Mouse (Mus musculus) heart, adult 11 months (tissue): ENCODE measurements around the gene Ccdc12.
A peak's percentile ranks its signal among the peaks of the same experiment; 100 is the strongest.
"Not testable (repeated sequence)": the region's sequence is repeated elsewhere in the genome, so short reads cannot be mapped to it uniquely, and the experiment has no call there.

Experiments
- DNase-seq: peaks from one replicate; pipeline ENCODE4 v3.0.0; 2022

Ccdc12 gene

GRCm38 (mm10) chr9:110678886-110679285, 22.6 kb downstream of the Ccdc12 start:
- peak; percentile 91 for DNase-seq

GRCm38 (mm10) chr9:110680736-110681507, 24.6 kb downstream of the Ccdc12 start:
- no peak for DNase-seq

GRCm38 (mm10) chr9:110681817-110682216, 25.5 kb downstream of the Ccdc12 start:
- no peak for DNase-seq

- no peak for DNase-seq
These were observed 26.0 kb downstream of the Ccdc12 start for GRCm38 (mm10) chr9:110682255-110682654.

GRCm38 (mm10) chr9:110682697-110683096, 26.4 kb downstream of the Ccdc12 start:
- DNase-seq, result not testable (repeated sequence)

- peak; percentile 92 for DNase-seq
These were observed 27.3 kb downstream of the Ccdc12 start for GRCm38 (mm10) chr9:110683574-110684099.

GRCm38 (mm10) chr9:110684100-110684831, 28.0 kb downstream of the Ccdc12 start:
- peak; percentile 97 for DNase-seq

- DNase-seq, result no peak
These were observed 28.9 kb downstream of the Ccdc12 start for GRCm38 (mm10) chr9:110685187-110685586.

- DNase-seq, result peak; percentile 96
These were observed 29.3 kb downstream of the Ccdc12 start for GRCm38 (mm10) chr9:110685591-110685990.

GRCm38 (mm10) chr9:110686472-110686871, 30.2 kb downstream of the Ccdc12 start:
- no peak for DNase-seq

GRCm38 (mm10) chr9:110687061-110687460, 30.8 kb downstream of the Ccdc12 start:
- no peak for DNase-seq

- no peak for DNase-seq
These were observed 31.5 kb downstream of the Ccdc12 start for GRCm38 (mm10) chr9:110687846-110688245.

- no peak for DNase-seq
These were observed 33.0 kb downstream of the Ccdc12 start for GRCm38 (mm10) chr9:110689261-110689779.

- DNase-seq, result peak; percentile 85
These were observed 39.0 kb downstream of the Ccdc12 start for GRCm38 (mm10) chr9:110695165-110695755.

- no peak for DNase-seq
These were observed 40.1 kb downstream of the Ccdc12 start for GRCm38 (mm10) chr9:110696427-110696826.

- peak; percentile 95 for DNase-seq
These were observed 41.2 kb downstream of the Ccdc12 start for GRCm38 (mm10) chr9:110697465-110697864.

- no peak for DNase-seq
These were observed 43.3 kb downstream of the Ccdc12 start for GRCm38 (mm10) chr9:110699574-110699973.

GRCm38 (mm10) chr9:110701114-110702032, 45.1 kb downstream of the Ccdc12 start:
- no peak for DNase-seq

- no peak for DNase-seq
These were observed 46.5 kb downstream of the Ccdc12 start for GRCm38 (mm10) chr9:110702848-110703247.

- no peak for DNase-seq
These were observed 47.6 kb downstream of the Ccdc12 start for GRCm38 (mm10) chr9:110703951-110704350.

- DNase-seq, result peak; percentile 92
These were observed 50.5 kb downstream of the Ccdc12 start for GRCm38 (mm10) chr9:110706784-110707183.

- peak; percentile 99 for DNase-seq
These were observed 53.4 kb downstream of the Ccdc12 start for GRCm38 (mm10) chr9:110709640-110710258.
